Mouse (Mus musculus) liver, adult 2 months (tissue): Measurements from ENCODE around the gene Fermt2.

Experiments
- CTCF ChIP-seq: fragments of 200-500 bp; IDR thresholded peaks from 2 replicates; pipeline ENCODE4 v1.5.1; 2011; ENCODE audit warnings: low read depth, low read length, control low read depth
- POLR2A ChIP-seq: fragments of 200-500 bp; IDR thresholded peaks from 2 replicates; pipeline ENCODE4 v1.6.1; 2011; ENCODE audit warnings: low read length, control low read depth; ENCODE audit not compliant: insufficient read depth; ENCODE audit errors: extremely low read depth

- no peak for TF ChIP-seq POLR2A
- TF ChIP-seq CTCF: no peak
Observed at GRCm38 (mm10) chr14:45497116-45497515, 32.8 kb downstream of the Fermt2 start.
